Mouse (Mus musculus) heart, postnatal 0 days (tissue): ENCODE results near the gene Rab25. TPM values are rescaled to one million over a fixed set of nuclear protein-coding genes. Genes with fewer than 3 reads are reported as not detected.
"Not testable (repeated sequence)": the region's sequence is repeated elsewhere in the genome, so short reads cannot be mapped to it uniquely, and the experiment has no call there.

Experiments
- ATAC-seq: fragments of 200-750 bp; cut with Nextera tagmentation; 2 replicates; pipeline ENCODE4 v1.8.0; 2017; ENCODE audit warnings: low read depth, moderate number of reproducible peaks, moderate library complexity; ENCODE audit not compliant: insufficient read depth
- DNase-seq: peaks from one replicate; pipeline ENCODE4 v3.0.0-alpha.2; 2016; ENCODE audit warnings: low spot score
- H3K27ac ChIP-seq: fragments of 300-500 bp; sonication (generic); 2 replicates; pipeline ENCODE4 v1.5.1; 2014; ENCODE audit warnings: low read depth, mild to moderate bottlenecking
- H3K27me3 ChIP-seq: fragments of 300-500 bp; sonication (generic); 2 replicates; pipeline ENCODE4 v1.6.1; 2014; ENCODE audit warnings: low read length, mixed read lengths; ENCODE audit not compliant: control insufficient read depth, insufficient read depth
- H3K36me3 ChIP-seq: fragments of 300-500 bp; sonication (generic); replicated peaks from 2 replicates; pipeline ENCODE4 v1.6.1; 2014; ENCODE audit warnings: low read length, mixed read lengths; ENCODE audit not compliant: control insufficient read depth, insufficient read depth
- H3K4me1 ChIP-seq: fragments of 300-500 bp; sonication (generic); 2 replicates; pipeline ENCODE4 v1.6.1; 2014; ENCODE audit warnings: antibody characterized with exemption; ENCODE audit not compliant: control insufficient read depth, insufficient read depth
- H3K4me2 ChIP-seq: fragments of 300-500 bp; sonication (generic); 2 replicates; pipeline ENCODE4 v1.6.1; 2014; ENCODE audit warnings: low read depth, mild to moderate bottlenecking, low read length, moderate library complexity
- H3K4me3 ChIP-seq: fragments of 300-500 bp; sonication (generic); 2 replicates; pipeline ENCODE4 v1.5.1; 2014; ENCODE audit warnings: low read depth, low read length
- H3K9ac ChIP-seq: fragments of 300-500 bp; sonication (generic); replicated peaks from 2 replicates; pipeline ENCODE4 v1.6.1; 2014; ENCODE audit warnings: low read depth, low read length, mixed read lengths
- H3K9me3 ChIP-seq: fragments of 300-500 bp; sonication (generic); replicated peaks from 2 replicates; pipeline ENCODE4 v1.6.1; 2016; ENCODE audit warnings: low read length; ENCODE audit not compliant: control insufficient read depth
- CTCF ChIP-seq: IDR thresholded peaks from 2 replicates; pipeline ENCODE4 v1.5.1; 2016; ENCODE audit warnings: antibody characterized with exemption, control low read depth, low read depth
- EP300 ChIP-seq: IDR thresholded peaks from 2 replicates; pipeline ENCODE4 v1.6.1; 2016; ENCODE audit warnings: antibody characterized with exemption, low read depth
- WGBS: fragments of 180-500 bp; shearing (Covaris S2); extraction: QIAGEN DNeasy Blood & Tissue Kit; methylation state at CpG from one replicate; pipeline ENCODE4 v1.1.7; 2014; 5-methylcytosine and 5-hydroxymethylcytosine counted together
- polyA plus RNA-seq: library from polyadenylated mRNA; unstranded; fragments of >200 nt; fragmentation: Nextera tagmentation; extraction: Ambion mirVana; gene quantifications from 2 replicates; pipeline ENCODE4 v1.2.1, GENCODE M21; 2015
- total RNA-seq: library from RNA; depleted of rRNA; stranded (reverse); fragments of >200 nt; gene quantifications from 2 replicates; pipeline ENCODE4 v1.2.3, GENCODE M21; 2014; ENCODE audit warnings: low replicate concordance; rRNA removed

Rab25 gene
- total RNA-seq: 0.39 and 2.5 TPM in 2 replicates
- 0.16 TPM in 1 of 2 replicates, not detected in the other for polyA plus RNA-seq

DNA sequence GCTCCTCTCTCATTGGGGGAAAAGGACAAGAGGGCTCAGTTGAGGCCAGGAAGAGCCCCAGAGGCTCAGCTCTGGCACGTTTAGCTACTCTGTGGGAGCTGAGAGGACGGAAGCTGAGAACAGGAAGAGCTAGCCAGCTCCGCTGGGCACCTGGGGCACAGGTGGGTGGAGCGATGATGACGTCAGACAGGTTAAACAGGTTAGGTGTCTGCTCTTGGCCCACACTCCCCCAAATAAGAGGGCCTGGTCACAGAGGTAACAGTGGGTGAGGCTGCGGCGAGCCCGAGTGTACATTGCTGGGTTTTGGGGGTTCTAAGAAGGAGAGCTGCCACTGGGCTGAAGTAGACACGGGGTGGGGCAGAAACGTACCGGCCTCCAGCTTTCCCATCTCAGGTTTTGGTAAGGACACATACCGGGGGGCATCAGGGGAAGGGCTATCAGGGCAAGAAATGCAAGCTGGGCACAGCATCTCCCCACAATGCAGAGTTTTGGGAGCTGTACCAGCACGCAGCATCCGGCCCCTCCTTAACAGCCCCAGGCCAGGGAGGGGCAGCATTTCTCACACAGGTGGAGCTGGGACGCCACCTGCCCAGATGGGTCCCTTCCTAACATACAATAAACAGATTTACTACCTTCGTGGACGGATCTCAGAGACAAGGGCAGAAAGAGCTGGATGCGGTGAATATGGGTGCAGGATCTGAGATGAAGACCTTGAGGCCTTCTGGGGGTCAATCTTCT is at the start of gene Rab25:
Rab25 (minus strand) TSS at position 121 of the 738 bp plus-strand sequence.
- Histone ChIP-seq H3K4me3 (no peak within 1 kb of the TSS), H3K9me3 (no peaks in the 10 kb centered on the region), H3K27ac (no peak within 1 kb of the TSS), H3K4me1 (peaks cover 12% of the 10 kb centered on the region), H3K27me3 (no peaks in the 10 kb centered on the region), H3K36me3 (no peaks in the 10 kb centered on the region), H3K4me2 (no peak within 1 kb of the TSS), H3K9ac (no peak within 1 kb of the TSS)
- DNase-seq: no peak
- WGBS: 60% methylated on average over 18 of the region's 18 CpGs
- TF ChIP-seq EP300 (no peak), CTCF (no peak)
- no peak for ATAC-seq

DNA sequence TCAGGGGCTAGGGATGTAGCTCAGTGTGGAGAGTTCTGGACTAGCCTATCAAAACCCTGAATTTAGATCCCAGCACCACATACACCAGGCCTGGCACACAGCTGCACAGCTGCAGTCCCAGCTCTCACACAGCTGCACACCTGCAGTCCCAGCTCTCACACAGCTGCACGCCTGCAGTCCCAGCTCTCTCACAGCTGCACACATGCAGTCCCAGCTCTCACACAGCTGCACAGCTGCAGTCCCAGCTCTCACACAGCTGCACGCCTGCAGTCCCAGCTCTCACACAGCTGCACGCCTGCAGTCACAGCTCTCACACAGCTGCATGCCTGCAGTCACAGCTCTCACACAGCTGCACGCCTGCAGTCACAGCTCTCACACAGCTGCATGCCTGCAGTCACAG is 48.4 kb upstream of the Rab25 start:
- DNase-seq, H3K9ac ChIP-seq, ATAC-seq, H3K9me3 ChIP-seq, H3K27ac ChIP-seq, H3K27me3 ChIP-seq, H3K4me2 ChIP-seq, H3K36me3 ChIP-seq, H3K4me1 ChIP-seq, H3K4me3 ChIP-seq: not testable (repeated sequence)
- 80% methylated on average over 4 of the region's 4 CpGs for WGBS

GRCm38 (mm10) chr3:88593893-88594580 is 45.9 kb upstream of the Rab25 start:
- Histone ChIP-seq H3K27ac (no peak overlapping the region), H3K27me3 (no peaks in the 10 kb centered on the region), H3K36me3 (no peaks in the 10 kb centered on the region), H3K4me3 (no peak overlapping the region), H3K9me3 (no peaks in the 10 kb centered on the region), H3K9ac (no peak overlapping the region), H3K4me1 (peaks cover 8% of the 10 kb centered on the region; the same call in 1 of the 2 replicates), H3K4me2 (no peak overlapping the region)
- WGBS: 24% methylated on average over 10 of the region's 10 CpGs
- TF ChIP-seq CTCF: no peak
- no peak for TF ChIP-seq EP300
- ATAC-seq (no peak), DNase-seq (no peak)

DNA sequence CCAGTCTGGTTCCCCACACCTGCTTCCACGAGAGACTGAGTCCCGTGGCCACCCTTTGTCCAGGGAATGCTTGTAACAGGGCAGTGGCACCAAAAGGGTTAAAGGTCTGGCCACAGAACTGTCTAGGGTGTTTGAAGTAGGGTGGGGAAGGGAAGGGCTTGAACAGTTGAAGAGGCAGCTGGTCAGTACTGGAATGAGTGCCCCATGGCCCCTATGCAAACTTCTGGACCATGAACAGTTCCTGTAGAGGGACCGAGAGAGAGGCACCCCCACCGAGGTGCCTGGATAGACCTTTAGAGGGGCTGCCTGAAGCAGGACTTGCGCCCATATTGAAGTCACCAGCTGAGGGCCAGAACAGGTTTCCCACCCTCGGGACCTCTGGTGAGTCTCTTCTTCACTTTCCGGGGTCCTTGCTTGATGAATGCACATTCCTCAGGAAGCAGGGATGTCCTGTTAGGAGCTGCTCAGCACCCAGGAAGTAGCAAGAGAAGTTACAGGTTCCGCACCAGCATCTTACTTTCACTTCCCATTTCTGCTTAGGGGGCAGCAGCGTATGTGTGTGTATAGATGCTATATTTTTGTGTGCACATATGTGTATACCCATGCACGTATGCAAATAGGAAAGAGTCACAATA is 45.0 kb upstream of the Rab25 start:
- Histone ChIP-seq H3K9ac (no peak overlapping the region), H3K27ac (no peak overlapping the region), H3K4me1 (peaks cover 8% of the 10 kb centered on the region; the same call in 1 of the 2 replicates), H3K27me3 (no peaks in the 10 kb centered on the region), H3K4me3 (no peak overlapping the region), H3K9me3 (no peaks in the 10 kb centered on the region), H3K4me2 (no peak overlapping the region; the same call in 1 of the 2 replicates), H3K36me3 (peaks cover 8% of the 10 kb centered on the region)
- TF ChIP-seq EP300 (no peak), CTCF (no peak)
- DNase-seq: no peak
- no peak for ATAC-seq
- WGBS: 63% methylated on average over 10 of the region's 10 CpGs

- H3K4me3 ChIP-seq: peak overlapping the region; percentile 3; the same call in 1 of the 2 replicates
- DNase-seq (peak; percentile 51), ATAC-seq (peak; percentile 20)
- H3K27me3 ChIP-seq: no peaks in the 10 kb centered on the region
- H3K4me1 ChIP-seq: peaks cover 8% of the 10 kb centered on the region; the same call in 1 of the 2 replicates
- no peaks in the 10 kb centered on the region for H3K9me3 ChIP-seq
- TF ChIP-seq CTCF (peak; percentile 58), EP300 (no peak)
- peak overlapping the region; percentile 40; the same call in 1 of the 2 replicates for H3K27ac ChIP-seq
- H3K9ac ChIP-seq: no peak overlapping the region
- WGBS: 22% methylated on average over 9 of the region's 9 CpGs
- H3K4me2 ChIP-seq: peak overlapping the region; percentile 45
- peaks cover 17% of the 10 kb centered on the region for H3K36me3 ChIP-seq
Observed at GRCm38 (mm10) chr3:88591950-88592731, 44.0 kb upstream of the Rab25 start.
